Mouse (Mus musculus) heart, embryonic 11.5 days (tissue): Measurements from ENCODE around the gene Slc26a10. TPM values are rescaled to one million over a fixed set of nuclear protein-coding genes. Genes with fewer than 3 reads are reported as not detected.

ENCODE experiments used
- ATAC-seq: fragments of 200-750 bp; cut with Nextera tagmentation; replicated peaks from 2 replicates; pipeline ENCODE4 v1.8.0; 2017; ENCODE audit warnings: moderate library complexity; ENCODE audit not compliant: insufficient number of reproducible peaks, low FRiP score, low TSS enrichment
- H3K27ac ChIP-seq: fragments of 300-500 bp; sonication (generic); 2 replicates; pipeline ENCODE4 v1.5.1; 2014; ENCODE audit warnings: mild to moderate bottlenecking, low read depth, low read length
- H3K27me3 ChIP-seq: fragments of 300-500 bp; sonication (generic); 2 replicates; pipeline ENCODE4 v1.6.1; 2014; ENCODE audit warnings: mild to moderate bottlenecking, low read length, mixed read lengths; ENCODE audit not compliant: control insufficient read depth, insufficient read depth
- H3K36me3 ChIP-seq: fragments of 300-500 bp; sonication (generic); 2 replicates; pipeline ENCODE4 v1.6.1; 2014; ENCODE audit warnings: mild to moderate bottlenecking, low read length, moderate library complexity, mixed read lengths; ENCODE audit not compliant: control insufficient read depth, insufficient read depth
- H3K4me1 ChIP-seq: fragments of 300-500 bp; sonication (generic); 2 replicates; pipeline ENCODE4 v1.6.1; 2014; ENCODE audit warnings: low read length; ENCODE audit not compliant: control insufficient read depth, insufficient read depth
- H3K4me2 ChIP-seq: fragments of 300-500 bp; sonication (generic); 2 replicates; pipeline ENCODE4 v1.6.1; 2014; ENCODE audit warnings: mild to moderate bottlenecking, moderate library complexity
- H3K4me3 ChIP-seq: fragments of 300-500 bp; sonication (generic); 2 replicates; pipeline ENCODE4 v1.5.1; 2014; ENCODE audit warnings: low read depth, low read length
- H3K9ac ChIP-seq: fragments of 300-500 bp; sonication (generic); 2 replicates; pipeline ENCODE4 v1.6.1; 2014; ENCODE audit warnings: mild to moderate bottlenecking, low read depth, low read length, moderate library complexity
- H3K9me3 ChIP-seq: fragments of 300-500 bp; sonication (generic); replicated peaks from 2 replicates; pipeline ENCODE4 v1.6.1; 2016; ENCODE audit warnings: low read length; ENCODE audit not compliant: control insufficient read depth
- WGBS: fragments of 180-500 bp; shearing (Covaris S2); extraction: QIAGEN DNeasy Blood & Tissue Kit; methylation state at CpG from one replicate; pipeline ENCODE4 v1.1.7; 2014; ENCODE audit not compliant: insufficient replicate concordance; 5-methylcytosine and 5-hydroxymethylcytosine counted together
- polyA plus RNA-seq: library from polyadenylated mRNA; unstranded; fragments of >200 nt; fragmentation: Nextera tagmentation; extraction: Ambion mirVana; gene quantifications from 2 replicates; pipeline ENCODE4 v1.2.1, GENCODE M21; 2014

Gene Slc26a10
- polyA plus RNA-seq, 1 experiment from 2014 or later: 8.4 TPM

DNA sequence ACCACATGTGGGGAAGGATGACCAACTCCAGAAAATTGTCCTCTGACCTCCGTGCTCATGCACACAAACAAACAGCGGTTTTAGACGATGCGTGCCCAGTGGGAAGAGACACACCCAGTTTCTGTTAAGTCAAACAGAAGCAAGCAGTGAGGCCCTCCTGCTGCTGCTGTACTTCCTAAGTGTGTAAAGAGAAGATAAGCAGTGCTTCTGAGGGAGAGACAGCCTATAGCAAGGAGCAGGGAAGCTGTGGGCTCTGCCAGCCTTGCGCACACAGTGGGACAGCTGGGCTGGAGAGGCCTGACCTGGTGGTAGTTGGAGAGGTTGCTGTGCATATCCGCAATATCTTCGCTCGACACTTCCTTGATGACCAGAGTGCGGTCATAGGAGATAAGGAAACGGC lies 24.9 kb upstream of the Slc26a10 start:
- peaks cover 21% of the 10 kb centered on the region for H3K36me3 ChIP-seq
- peak overlapping the region; percentile 29 for H3K4me2 ChIP-seq
- WGBS: 56% methylated on average over 10 of the region's 10 CpGs
- no peaks in the 10 kb centered on the region for H3K27me3 ChIP-seq
- H3K4me1 ChIP-seq: peaks cover 6% of the 10 kb centered on the region
- H3K4me3 ChIP-seq: no peak overlapping the region
- peak; percentile 81 for ATAC-seq
- H3K9ac ChIP-seq: peak overlapping the region; percentile 4; the same call in 1 of the 2 replicates
- peak overlapping the region; percentile 89 for H3K27ac ChIP-seq
- H3K9me3 ChIP-seq: no peaks in the 10 kb centered on the region

DNA sequence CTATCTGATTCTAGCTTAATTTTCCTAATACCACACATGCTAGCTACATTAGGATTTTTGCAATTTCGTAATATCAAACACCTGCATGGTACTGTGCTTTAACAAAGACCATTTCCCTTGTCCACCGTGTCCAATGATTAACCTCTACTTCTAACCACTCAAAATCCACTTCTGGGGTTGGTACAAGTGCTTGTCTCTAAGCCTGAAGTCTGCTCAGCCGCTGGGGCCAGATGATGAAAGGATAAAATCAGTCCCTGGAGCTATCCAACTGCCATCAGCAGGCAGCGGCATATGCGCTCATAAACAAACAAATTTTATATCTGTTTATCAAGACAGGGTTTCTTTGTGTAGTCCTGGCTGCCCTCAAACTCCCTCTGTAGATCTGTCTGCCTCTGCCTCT lies 24.1 kb upstream of the Slc26a10 start:
- H3K9me3 ChIP-seq: no peaks in the 10 kb centered on the region
- H3K9ac ChIP-seq: peak overlapping the region; percentile 4; the same call in 1 of the 2 replicates
- peaks cover 21% of the 10 kb centered on the region for H3K36me3 ChIP-seq
- H3K27me3 ChIP-seq: no peaks in the 10 kb centered on the region
- ATAC-seq: no peak
- H3K4me3 ChIP-seq: no peak overlapping the region
- WGBS: 70% methylated on average over 5 of the region's 5 CpGs
- H3K4me2 ChIP-seq: peak overlapping the region; percentile 29; the same call in 1 of the 2 replicates
- H3K4me1 ChIP-seq: peaks cover 2% of the 10 kb centered on the region; the same call in 1 of the 2 replicates
- H3K27ac ChIP-seq: peak overlapping the region; percentile 89

DNA sequence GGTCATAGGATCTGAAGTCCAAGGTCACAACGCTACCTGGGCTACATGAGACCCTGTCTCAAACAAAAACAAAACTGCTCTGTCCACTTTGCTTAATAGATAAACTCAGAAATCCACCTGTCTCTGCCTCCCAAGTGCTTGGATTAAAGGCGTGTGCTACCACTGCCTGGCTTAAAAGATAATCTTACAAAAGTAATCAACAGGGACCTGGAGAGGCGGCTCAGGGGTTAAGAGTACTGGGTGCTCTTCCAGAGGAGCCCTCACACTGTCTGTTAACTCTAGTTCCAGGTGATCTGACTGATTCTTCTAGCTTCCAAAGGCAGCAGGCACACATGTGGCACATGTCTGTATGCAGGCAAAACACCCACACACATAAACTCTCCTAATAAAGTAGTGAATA lies 22.7 kb upstream of the Slc26a10 start:
- Histone ChIP-seq H3K4me2 (0 out of 2 replicates have a peak overlapping the region, but pooled peaks have one; percentile 9), H3K9ac (no peak overlapping the region), H3K27ac (peak overlapping the region; percentile 13; the same call in 1 of the 2 replicates), H3K27me3 (no peaks in the 10 kb centered on the region), H3K4me3 (no peak overlapping the region), H3K4me1 (peaks cover 2% of the 10 kb centered on the region; the same call in 1 of the 2 replicates), H3K9me3 (no peaks in the 10 kb centered on the region), H3K36me3 (peaks cover 21% of the 10 kb centered on the region)
- peak; percentile 58; the same call in 1 of the 2 replicates for ATAC-seq
- WGBS: 71% methylated on average over 3 of the region's 3 CpGs

DNA sequence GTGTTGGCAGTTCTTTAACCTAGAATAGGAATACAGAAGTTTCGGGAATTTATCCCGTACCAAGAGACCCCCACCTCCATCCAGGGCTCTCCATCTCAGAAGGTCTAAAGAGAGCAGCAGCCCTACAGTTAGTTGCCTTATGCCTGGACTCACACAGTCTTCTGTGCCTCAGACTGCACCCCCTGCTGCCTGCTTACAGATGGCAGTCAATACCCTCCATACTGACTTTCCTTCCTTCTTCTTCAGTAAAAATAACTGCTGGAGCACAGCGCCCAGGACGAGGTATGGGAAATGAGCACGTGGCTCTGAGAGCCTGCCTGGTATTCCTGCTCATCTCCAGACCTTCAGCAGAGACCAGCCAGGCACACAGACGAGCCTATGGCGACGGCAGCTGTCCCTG lies 19.8 kb upstream of the Slc26a10 start:
- WGBS: 81% methylated on average over 8 of the region's 8 CpGs
- Histone ChIP-seq H3K27ac (no peak overlapping the region), H3K27me3 (no peaks in the 10 kb centered on the region), H3K4me3 (no peak overlapping the region), H3K4me1 (peaks cover 9% of the 10 kb centered on the region; the same call in 1 of the 2 replicates), H3K36me3 (peaks cover 10% of the 10 kb centered on the region), H3K9ac (no peak overlapping the region), H3K9me3 (no peaks in the 10 kb centered on the region), H3K4me2 (no peak overlapping the region)
- ATAC-seq: no peak

DNA sequence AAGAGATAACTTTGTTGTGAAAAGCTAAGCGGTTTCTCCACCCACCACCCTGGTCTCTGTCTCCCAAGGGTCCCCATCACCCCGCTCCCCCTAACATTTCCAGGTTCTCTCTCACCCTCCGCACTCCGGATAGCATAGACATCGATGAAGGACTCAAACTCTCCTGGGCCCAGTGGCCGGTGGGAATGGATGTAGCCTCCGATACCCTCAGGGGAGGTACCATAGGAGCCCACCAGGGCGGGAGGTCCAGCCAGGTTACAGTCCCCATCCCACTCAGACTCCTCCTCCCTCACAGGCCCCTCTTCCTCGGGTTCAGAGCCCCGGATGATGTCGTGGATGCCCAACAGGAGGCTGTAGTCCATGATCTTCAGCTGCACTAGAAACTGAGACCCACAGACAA lies 19.0 kb upstream of the Slc26a10 start:
- ATAC-seq: no peak
- WGBS: 83% methylated on average over 11 of the region's 11 CpGs
- peaks cover 9% of the 10 kb centered on the region for H3K36me3 ChIP-seq
- H3K4me2 ChIP-seq: no peak overlapping the region
- no peaks in the 10 kb centered on the region for H3K27me3 ChIP-seq
- H3K9me3 ChIP-seq: no peaks in the 10 kb centered on the region
- no peak overlapping the region for H3K9ac ChIP-seq
- no peak overlapping the region for H3K27ac ChIP-seq
- H3K4me1 ChIP-seq: peaks cover 15% of the 10 kb centered on the region
- H3K4me3 ChIP-seq: no peak overlapping the region

DNA sequence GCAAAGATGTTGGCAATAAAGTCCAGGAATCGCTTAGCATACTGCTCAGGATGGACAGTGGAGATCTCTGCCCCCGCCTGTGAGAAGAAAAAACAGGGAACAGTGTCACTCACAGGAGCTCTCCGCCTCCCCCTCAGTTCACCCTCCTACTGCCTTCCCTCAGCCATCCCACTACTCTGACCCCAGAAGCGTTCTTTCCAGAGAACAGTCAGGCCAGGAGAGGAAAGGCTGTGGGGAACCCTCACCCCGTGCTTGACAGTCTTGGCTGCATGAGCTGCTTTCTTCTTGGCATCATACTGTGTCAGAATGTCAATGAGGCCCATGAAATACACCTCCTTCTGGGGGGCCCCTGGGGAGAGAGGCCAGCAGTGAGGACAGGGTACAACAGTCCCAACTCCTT lies 18.6 kb upstream of the Slc26a10 start:
- 76% methylated on average over 5 of the region's 5 CpGs for WGBS
- Histone ChIP-seq H3K4me1 (peaks cover 18% of the 10 kb centered on the region), H3K27me3 (no peaks in the 10 kb centered on the region), H3K4me3 (no peak overlapping the region), H3K27ac (no peak overlapping the region), H3K36me3 (peaks cover 9% of the 10 kb centered on the region), H3K9me3 (no peaks in the 10 kb centered on the region), H3K4me2 (no peak overlapping the region), H3K9ac (no peak overlapping the region)
- ATAC-seq: no peak

DNA sequence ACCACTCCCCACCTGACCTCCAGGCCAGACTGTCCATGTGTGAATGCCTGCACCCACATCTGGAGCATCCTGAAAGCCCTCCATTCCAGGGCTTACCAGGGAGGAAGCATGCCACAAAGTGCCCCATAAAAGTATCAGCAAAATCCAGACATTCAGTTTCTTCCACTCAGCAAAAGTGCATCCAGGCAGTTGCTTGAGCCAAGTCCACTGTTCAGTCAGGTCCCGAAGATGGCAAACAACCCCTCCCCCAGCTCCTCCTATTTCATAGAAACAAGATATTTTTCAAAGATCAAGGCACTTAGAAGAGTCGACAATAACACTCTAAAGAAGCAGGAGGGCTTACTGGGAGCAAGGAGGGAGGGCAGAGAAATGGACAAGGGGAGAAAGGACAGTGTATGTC lies 18.0 kb upstream of the Slc26a10 start:
- H3K27me3 ChIP-seq: no peaks in the 10 kb centered on the region
- H3K9ac ChIP-seq: no peak overlapping the region
- H3K36me3 ChIP-seq: peaks cover 6% of the 10 kb centered on the region

DNA sequence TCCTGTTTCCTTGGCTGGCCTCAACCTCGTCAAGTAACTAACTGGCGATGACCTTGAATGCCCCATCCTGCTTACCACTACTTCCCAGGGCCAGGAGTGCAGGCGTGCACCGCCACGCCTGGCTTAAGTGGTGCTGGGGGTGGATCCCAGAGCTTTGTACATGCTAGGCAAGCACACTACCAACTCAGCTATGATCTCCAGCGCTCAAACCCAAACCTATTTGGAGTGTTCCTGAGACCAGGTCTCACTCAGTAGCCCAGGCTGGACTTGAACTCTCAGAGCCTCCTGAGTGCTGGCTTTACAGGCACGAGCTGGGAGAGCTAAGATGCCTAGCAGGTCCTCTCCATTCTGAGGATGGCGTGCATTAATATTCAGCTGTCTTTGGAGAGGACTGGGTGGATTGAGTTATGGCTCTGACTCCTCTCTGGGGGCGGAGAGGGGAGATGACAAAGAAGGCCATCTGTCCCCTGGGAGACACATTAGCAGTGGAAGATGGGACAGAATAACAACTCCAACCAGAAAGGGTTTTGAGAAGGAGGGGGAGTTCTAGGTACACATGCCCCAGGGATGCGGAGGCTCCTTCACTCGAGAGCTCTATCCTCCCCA lies 17.2 kb upstream of the Slc26a10 start:
- peaks cover 16% of the 10 kb centered on the region for H3K4me1 ChIP-seq
- no peaks in the 10 kb centered on the region for H3K9me3 ChIP-seq
- H3K4me2 ChIP-seq: no peak overlapping the region
- no peaks in the 10 kb centered on the region for H3K27me3 ChIP-seq
- 0 out of 2 replicates have a peak overlapping the region, but pooled peaks have one; percentile 22 for H3K27ac ChIP-seq
- no peak overlapping the region for H3K9ac ChIP-seq
- H3K4me3 ChIP-seq: no peak overlapping the region
- peaks cover 6% of the 10 kb centered on the region for H3K36me3 ChIP-seq
- no peak for ATAC-seq
- WGBS: 87% methylated on average over 11 of the region's 11 CpGs

More for the DNA sequence above, 18.0 kb upstream of the Slc26a10 start:
- Histone ChIP-seq H3K4me2 (no peak overlapping the region), H3K4me1 (peaks cover 16% of the 10 kb centered on the region), H3K9me3 (no peaks in the 10 kb centered on the region), H3K27ac (no peak overlapping the region), H3K4me3 (no peak overlapping the region)
- no peak for ATAC-seq
- WGBS: 75% methylated on average over 2 of the region's 2 CpGs

DNA sequence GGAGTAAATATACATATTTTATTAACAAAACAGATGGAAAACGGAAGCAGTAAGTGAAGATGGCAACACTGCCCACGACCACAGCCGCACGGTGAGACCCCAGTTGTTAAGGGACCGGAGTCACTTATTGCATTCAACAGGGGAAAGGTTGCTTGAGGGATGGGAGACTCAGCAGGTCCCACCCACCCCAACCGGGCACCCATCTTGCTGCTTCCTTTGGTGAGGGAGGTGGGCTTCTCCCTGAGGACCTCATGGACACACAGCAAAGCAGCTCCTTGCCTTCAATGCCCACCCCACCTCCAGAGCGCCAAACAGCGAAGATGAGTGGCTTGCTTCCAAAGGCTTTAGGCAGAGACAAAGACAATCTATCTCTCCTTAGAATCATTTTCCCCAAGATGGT lies 16.7 kb upstream of the Slc26a10 start:
- 91% methylated on average over 8 of the region's 8 CpGs for WGBS
- H3K36me3 ChIP-seq: peaks cover 4% of the 10 kb centered on the region

More for the DNA sequence above, 16.7 kb upstream of the Slc26a10 start:
- Histone ChIP-seq H3K4me1 (peaks cover 16% of the 10 kb centered on the region), H3K27ac (0 out of 2 replicates have a peak overlapping the region, but pooled peaks have one; percentile 22), H3K9ac (no peak overlapping the region), H3K4me3 (no peak overlapping the region), H3K27me3 (no peaks in the 10 kb centered on the region), H3K4me2 (no peak overlapping the region), H3K9me3 (no peaks in the 10 kb centered on the region)
- no peak for ATAC-seq
